In genomic region chr10:3993365-3994102, GRCm38 (mm10) we compare ENCODE assay signal across 20 mouse cellular contexts. TPM values are rescaled to one million over a fixed set of nuclear protein-coding genes. Genes with fewer than 3 reads are reported as not detected.
A peak's percentile ranks its signal among the peaks of the same experiment; 100 is the strongest.
DNase-seq lines count a peak whose midpoint lies in the region; ATAC-seq lines count a peak whose summit lies in the region.
"Had no signal": no experiment of that assay in that cellular context is flagged by ENCODE, and none has a peak within 500 bp of the region (broad histone marks: within the 10 kb centered on the region; RNA-seq: fewer than 3 reads in every experiment).

No protein-coding gene starts in this region.

- peaks cover 95% of the 10 kb centered on the region for H3K36me3 ChIP-seq in megakaryocyte, embryonic 14.5 days (replicated peaks; ENCODE audit: low read length)
- peaks cover 28% of the 10 kb centered on the region for H3K36me3 ChIP-seq in liver, embryonic 11.5 days (ENCODE audit: control insufficient read depth, insufficient read depth, low read length)

- H3K4me3 ChIP-seq in megakaryocyte, embryonic 14.5 days (replicated peaks): peak overlapping the region; percentile 65
- H3K4me3 ChIP-seq in liver, embryonic 11.5 days (ENCODE audit: low read depth, low read length): no peak overlapping the region
- H3K4me3 ChIP-seq: embryonic facial prominence, embryonic 13.5 days; hindbrain, embryonic 15.5 days; limb, embryonic 12.5 days; midbrain, embryonic 10.5 days; neural tube, embryonic 12.5 days had no signal

- H3K4me2 ChIP-seq in liver, embryonic 11.5 days: peak overlapping the region; percentile 22
- H3K4me2 ChIP-seq: embryonic facial prominence, embryonic 13.5 days; hindbrain, embryonic 15.5 days; limb, embryonic 12.5 days; neural tube, embryonic 12.5 days had no signal

- peak overlapping the region; percentile 70; the same call in 1 of the 2 replicates for H3K27ac ChIP-seq in liver, embryonic 11.5 days (ENCODE audit: low read depth, low read length)
- H3K27ac ChIP-seq: embryonic facial prominence, embryonic 13.5 days; hindbrain, embryonic 15.5 days; limb, embryonic 12.5 days; midbrain, embryonic 10.5 days; neural tube, embryonic 12.5 days had no signal

- peaks cover 43% of the 10 kb centered on the region for H3K4me1 ChIP-seq in megakaryocyte, embryonic 14.5 days
- peaks cover 9% of the 10 kb centered on the region; the same call in 1 of the 2 replicates for H3K4me1 ChIP-seq in liver, embryonic 11.5 days (replicated peaks; ENCODE audit: control insufficient read depth, insufficient read depth, low read length)
- H3K4me1 ChIP-seq: embryonic facial prominence, embryonic 13.5 days; hindbrain, embryonic 15.5 days; limb, embryonic 12.5 days; midbrain, embryonic 10.5 days; neural tube, embryonic 12.5 days had no signal

- no peaks in the 10 kb centered on the region for H3K27me3 ChIP-seq in megakaryocyte, embryonic 14.5 days (replicated peaks)
- H3K27me3 ChIP-seq in liver, embryonic 11.5 days (replicated peaks; ENCODE audit: control insufficient read depth, insufficient read depth, low read length): no peaks in the 10 kb centered on the region
- H3K27me3 ChIP-seq: embryonic facial prominence, embryonic 13.5 days; hindbrain, embryonic 15.5 days; limb, embryonic 12.5 days; neural tube, embryonic 12.5 days had no signal

- no peaks in the 10 kb centered on the region for H3K9me3 ChIP-seq in megakaryocyte, embryonic 14.5 days
- no peaks in the 10 kb centered on the region for H3K9me3 ChIP-seq in liver, embryonic 11.5 days (ENCODE audit: control insufficient read depth, low read length)
- H3K9me3 ChIP-seq: embryonic facial prominence, embryonic 13.5 days; hindbrain, embryonic 15.5 days; limb, embryonic 12.5 days; midbrain, embryonic 10.5 days; neural tube, embryonic 12.5 days had no signal

- 63% methylated on average over 8 of the region's 8 CpGs for WGBS in liver, embryonic 11.5 days

- ATAC-seq in megakaryocyte, adult 5-6 weeks (ENCODE audit: poor library complexity, severe bottlenecking): no peak; the same call in 1 of the 2 replicates
- ATAC-seq in liver, embryonic 11.5 days (replicated peaks; ENCODE audit: low FRiP score): peak; percentile 97
- peak; percentile 95 for ATAC-seq in megakaryocyte-erythroid progenitor cell, adult 5-6 weeks (replicated peaks; ENCODE audit: low FRiP score, low TSS enrichment, poor library complexity, severe bottlenecking)
- ATAC-seq: activated CD4-positive, CD25-positive, alpha-beta regulatory T cell, adult 4 months had no signal

- peak; percentile 70 for DNase-seq in c-Kit-positive CD71-positive TER-119-positive erythroid progenitor cells, embryonic 14.5 days (ENCODE audit: low spot score)
- DNase-seq in liver, embryonic 11.5 days (ENCODE audit: low spot score): no peak
- no peak for DNase-seq in kidney, postnatal 10 days
- DNase-seq in T-cell, adult 2 months (ENCODE audit: low spot score): no peak
- no peak for DNase-seq in adipocyte (ENCODE audit: low spot score)
- DNase-seq: cerebellum, adult 11-12 months; gastrocnemius, postnatal 25 days; heart, postnatal 10 days; kidney, adult 18-20 months; kidney, postnatal 36 days; layer of hippocampus, adult 9-11 months had no signal

- H3K9ac ChIP-seq in liver, embryonic 11.5 days (ENCODE audit: low read depth, low read length): no peak overlapping the region
- H3K9ac ChIP-seq: embryonic facial prominence, embryonic 13.5 days; hindbrain, embryonic 15.5 days; limb, embryonic 12.5 days; neural tube, embryonic 12.5 days had no signal

RNA-seq across cellular contexts. Expression of gene Mthfd1l, which starts 20.6 kb away (rescaled TPM):
- polyA plus RNA-seq in megakaryocyte, embryonic 14.5 days (2012; ENCODE audit: insufficient read depth, low replicate concordance): 9.2 and 11.9 TPM in 2 replicates
- 17.9 and 20.9 TPM in 2 replicates for total RNA-seq in megakaryocyte, adult 5-6 weeks (2015)
- 75.2 and 76.5 TPM in 2 replicates for total RNA-seq in megakaryocyte, adult 5-6 weeks (2017)
- 50.9 and 55.8 TPM in 2 replicates for polyA plus RNA-seq in liver, embryonic 11.5 days (2014; fragmentation: Nextera tagmentation; extraction: Ambion mirVana)
- total RNA-seq in megakaryocyte-erythroid progenitor cell, adult 5-6 weeks (2014; fragmentation: Nextera tagmentation): 61.1 and 72.8 TPM in 2 replicates
- 148 and 156 TPM in 2 replicates for total RNA-seq in megakaryocyte-erythroid progenitor cell, adult 5-6 weeks (2017)
